Mouse (Mus musculus): ENCODE results near the gene Pzp. TPM values are rescaled to one million over a fixed set of nuclear protein-coding genes. Genes with fewer than 3 reads are reported as not detected.

Gene Pzp
- polyA plus RNA-seq, 1 experiment from 2014 or later = 0.46 TPM

DNA sequence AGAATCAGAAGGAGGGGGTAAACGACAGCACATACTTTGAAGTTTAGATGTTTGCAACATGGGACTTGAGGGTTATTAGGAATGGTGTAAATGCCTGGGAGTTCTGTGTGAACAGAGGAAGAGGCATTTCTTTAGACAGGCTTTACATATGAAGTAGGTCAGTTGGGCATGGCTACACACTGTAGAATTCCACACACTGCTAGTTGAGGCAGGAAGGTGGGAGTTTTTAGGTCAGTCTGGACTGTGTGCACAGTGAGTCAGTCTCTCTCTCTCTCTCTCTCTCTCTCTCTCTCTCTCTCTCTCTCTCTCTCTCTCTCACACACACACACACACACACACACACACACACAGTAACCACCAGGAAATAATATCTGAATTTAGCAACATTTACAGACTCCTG, 31.2 kb downstream of the Pzp start:
- Histone ChIP-seq H3K4me1 (ENCODE audit: control insufficient read depth, insufficient read depth, low read length) (peaks cover 5% of the 10 kb centered on the region; the same call in 1 of the 2 replicates), H3K9me3 (ENCODE audit: control insufficient read depth, low read length) (no peaks in the 10 kb centered on the region), H3K27ac (replicated peaks; ENCODE audit: low read depth, low read length) (no peak overlapping the region), H3K27me3 (replicated peaks; ENCODE audit: control insufficient read depth, insufficient read depth, low read length) (no peaks in the 10 kb centered on the region), H3K9ac (ENCODE audit: low read depth, low read length) (no peak overlapping the region), H3K36me3 (ENCODE audit: control insufficient read depth, insufficient read depth, low read length) (no peaks in the 10 kb centered on the region), H3K4me3 (ENCODE audit: low read depth, low read length) (no peak overlapping the region), H3K4me2 (ENCODE audit: low read depth, low read length) (no peak overlapping the region)
- DNase-seq (ENCODE audit: low spot score) (no peak), ATAC-seq (ENCODE audit: low read depth) (no peak)
- WGBS = 50% methylated on average over 1 of the region's 1 CpGs

DNA sequence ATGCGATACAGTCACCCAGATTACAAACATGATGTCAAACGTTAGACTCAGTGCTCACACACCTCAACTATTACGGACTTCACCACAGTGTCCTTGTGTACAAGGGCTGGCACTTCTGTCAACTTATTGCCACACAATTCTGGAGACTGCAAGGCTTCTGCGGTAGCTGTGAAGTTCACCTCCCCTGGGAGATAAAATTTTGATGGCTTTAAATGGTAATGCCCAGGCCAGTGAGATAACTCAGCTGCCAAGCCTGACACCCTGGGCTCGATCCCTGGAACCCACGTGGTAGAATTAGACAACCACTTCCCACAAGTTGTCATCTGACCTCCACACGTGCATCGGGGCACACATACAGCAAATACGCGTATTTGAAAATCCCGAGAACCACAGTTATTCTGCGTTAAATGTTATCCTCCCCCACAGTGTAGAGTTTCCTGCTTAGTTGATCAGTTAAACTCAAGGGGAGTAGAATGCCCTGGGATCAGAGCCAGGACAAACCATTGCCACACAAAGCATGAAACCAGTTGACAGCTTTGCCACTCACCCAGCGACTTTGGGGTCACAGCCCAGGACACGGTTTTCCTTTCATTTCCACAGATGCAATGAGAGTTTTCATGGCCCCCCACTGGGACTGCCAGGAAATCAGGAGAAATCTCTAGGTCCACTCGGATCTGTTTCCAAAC, 31.7 kb downstream of the Pzp start:
- ATAC-seq (ENCODE audit: low read depth) (no peak; the same call in 1 of the 2 replicates), DNase-seq (ENCODE audit: low spot score) (peak; percentile 41)
- no peak overlapping the region for H3K9ac ChIP-seq (ENCODE audit: low read depth, low read length)
- H3K4me1 ChIP-seq (ENCODE audit: control insufficient read depth, insufficient read depth, low read length) = peaks cover 5% of the 10 kb centered on the region; the same call in 1 of the 2 replicates
- H3K36me3 ChIP-seq (ENCODE audit: control insufficient read depth, insufficient read depth, low read length) = no peaks in the 10 kb centered on the region
- H3K4me3 ChIP-seq (ENCODE audit: low read depth, low read length) = no peak overlapping the region
- H3K9me3 ChIP-seq (ENCODE audit: control insufficient read depth, low read length) = no peaks in the 10 kb centered on the region
- H3K4me2 ChIP-seq (ENCODE audit: low read depth, low read length) = no peak overlapping the region
- WGBS = 55% methylated on average over 15 of the region's 15 CpGs
- H3K27ac ChIP-seq (replicated peaks; ENCODE audit: low read depth, low read length) = no peak overlapping the region
- no peaks in the 10 kb centered on the region for H3K27me3 ChIP-seq (replicated peaks; ENCODE audit: control insufficient read depth, insufficient read depth, low read length)

DNA sequence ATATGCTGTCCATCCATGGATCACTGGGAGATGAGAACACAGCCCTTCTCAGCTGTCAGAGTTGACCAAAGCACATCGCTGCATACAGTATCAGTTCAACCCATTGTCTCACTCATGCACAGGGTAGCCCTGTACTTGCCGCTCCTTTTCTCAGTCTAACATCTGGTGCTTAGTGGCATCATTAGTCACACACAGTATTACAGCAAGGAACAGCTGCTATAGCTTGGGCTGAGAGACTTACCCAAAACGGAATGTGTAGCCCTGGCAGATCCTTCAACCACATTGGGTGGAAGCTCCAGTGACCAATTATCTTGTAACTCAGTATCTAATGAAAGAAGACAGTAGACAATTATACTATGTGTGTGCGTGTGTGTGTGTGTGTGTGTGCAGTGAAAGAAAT, 34.6 kb downstream of the Pzp start:
- H3K27me3 ChIP-seq (replicated peaks; ENCODE audit: control insufficient read depth, insufficient read depth, low read length) = no peaks in the 10 kb centered on the region
- WGBS = 69% methylated on average over 4 of the region's 4 CpGs
- H3K9me3 ChIP-seq (ENCODE audit: control insufficient read depth, low read length) = no peaks in the 10 kb centered on the region
- H3K36me3 ChIP-seq (ENCODE audit: control insufficient read depth, insufficient read depth, low read length) = no peaks in the 10 kb centered on the region
- DNase-seq (ENCODE audit: low spot score) (peak; percentile 64), ATAC-seq (ENCODE audit: low read depth) (peak; percentile 78; the same call in 1 of the 2 replicates)
- H3K4me2 ChIP-seq (ENCODE audit: low read depth, low read length) = no peak overlapping the region
- H3K9ac ChIP-seq (ENCODE audit: low read depth, low read length) = no peak overlapping the region
- no peak overlapping the region for H3K4me3 ChIP-seq (ENCODE audit: low read depth, low read length)
- H3K27ac ChIP-seq (replicated peaks; ENCODE audit: low read depth, low read length) = no peak overlapping the region
- H3K4me1 ChIP-seq (ENCODE audit: control insufficient read depth, insufficient read depth, low read length) = peaks cover 5% of the 10 kb centered on the region; the same call in 1 of the 2 replicates

DNA sequence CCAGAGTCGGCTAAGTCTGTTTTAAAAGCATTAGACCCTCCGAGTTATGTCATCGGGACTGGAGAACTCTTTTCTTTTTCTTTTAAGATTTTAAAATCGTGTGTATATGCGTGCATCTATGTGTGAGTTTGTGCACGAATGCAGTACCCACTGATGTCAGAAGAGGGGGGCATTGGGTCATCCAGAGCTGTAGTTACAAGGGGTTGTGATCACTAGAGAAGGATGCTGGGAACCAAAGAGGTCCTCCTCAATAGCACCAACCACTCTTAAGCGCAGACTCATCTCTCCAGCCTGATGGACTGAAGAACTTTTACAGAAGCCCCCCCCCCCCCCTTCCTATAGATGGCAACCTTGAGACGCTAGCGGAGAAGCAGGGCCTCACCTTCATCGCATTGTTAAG, 36.4 kb downstream of the Pzp start:
- Histone ChIP-seq H3K9ac (ENCODE audit: low read depth, low read length) (no peak overlapping the region), H3K9me3 (ENCODE audit: control insufficient read depth, low read length) (no peaks in the 10 kb centered on the region), H3K4me1 (ENCODE audit: control insufficient read depth, insufficient read depth, low read length) (peaks cover 5% of the 10 kb centered on the region; the same call in 1 of the 2 replicates), H3K4me2 (ENCODE audit: low read depth, low read length) (no peak overlapping the region), H3K4me3 (ENCODE audit: low read depth, low read length) (no peak overlapping the region), H3K36me3 (ENCODE audit: control insufficient read depth, insufficient read depth, low read length) (no peaks in the 10 kb centered on the region), H3K27ac (replicated peaks; ENCODE audit: low read depth, low read length) (no peak overlapping the region), H3K27me3 (replicated peaks; ENCODE audit: control insufficient read depth, insufficient read depth, low read length) (no peaks in the 10 kb centered on the region)
- DNase-seq (ENCODE audit: low spot score) = no peak
- WGBS = 96% methylated on average over 10 of the region's 10 CpGs
- no peak for ATAC-seq (ENCODE audit: low read depth)

GRCm38 (mm10) chr6:128487736-128488135, 38.8 kb downstream of the Pzp start:
- Histone ChIP-seq H3K4me1 (ENCODE audit: control insufficient read depth, insufficient read depth, low read length) (no peaks in the 10 kb centered on the region), H3K36me3 (ENCODE audit: control insufficient read depth, insufficient read depth, low read length) (no peaks in the 10 kb centered on the region), H3K4me3 (ENCODE audit: low read depth, low read length) (no peak overlapping the region), H3K9me3 (ENCODE audit: control insufficient read depth, low read length) (no peaks in the 10 kb centered on the region), H3K9ac (ENCODE audit: low read depth, low read length) (no peak overlapping the region), H3K27me3 (replicated peaks; ENCODE audit: control insufficient read depth, insufficient read depth, low read length) (no peaks in the 10 kb centered on the region), H3K27ac (replicated peaks; ENCODE audit: low read depth, low read length) (no peak overlapping the region), H3K4me2 (ENCODE audit: low read depth, low read length) (no peak overlapping the region)
- 89% methylated on average over 11 of the region's 11 CpGs for WGBS
- no peak for DNase-seq (ENCODE audit: low spot score)
- no peak for ATAC-seq (ENCODE audit: low read depth)

- Histone ChIP-seq H3K4me3 (ENCODE audit: low read depth, low read length) (peak overlapping the region; percentile 6; the same call in 1 of the 2 replicates), H3K27ac (replicated peaks; ENCODE audit: low read depth, low read length) (no peak overlapping the region), H3K9me3 (ENCODE audit: control insufficient read depth, low read length) (no peaks in the 10 kb centered on the region), H3K27me3 (replicated peaks; ENCODE audit: control insufficient read depth, insufficient read depth, low read length) (no peaks in the 10 kb centered on the region), H3K4me1 (ENCODE audit: control insufficient read depth, insufficient read depth, low read length) (no peaks in the 10 kb centered on the region), H3K4me2 (ENCODE audit: low read depth, low read length) (peak overlapping the region; percentile 24), H3K9ac (ENCODE audit: low read depth, low read length) (peak overlapping the region; percentile 37; the same call in 1 of the 2 replicates), H3K36me3 (ENCODE audit: control insufficient read depth, insufficient read depth, low read length) (no peaks in the 10 kb centered on the region)
- 17% methylated on average over 24 of the region's 26 CpGs for WGBS
- DNase-seq (ENCODE audit: low spot score) = peak; percentile 93
- ATAC-seq (ENCODE audit: low read depth) = peak; percentile 91
Measured at GRCm38 (mm10) chr6:128479463-128480454, 46.8 kb downstream of the Pzp start.

DNA sequence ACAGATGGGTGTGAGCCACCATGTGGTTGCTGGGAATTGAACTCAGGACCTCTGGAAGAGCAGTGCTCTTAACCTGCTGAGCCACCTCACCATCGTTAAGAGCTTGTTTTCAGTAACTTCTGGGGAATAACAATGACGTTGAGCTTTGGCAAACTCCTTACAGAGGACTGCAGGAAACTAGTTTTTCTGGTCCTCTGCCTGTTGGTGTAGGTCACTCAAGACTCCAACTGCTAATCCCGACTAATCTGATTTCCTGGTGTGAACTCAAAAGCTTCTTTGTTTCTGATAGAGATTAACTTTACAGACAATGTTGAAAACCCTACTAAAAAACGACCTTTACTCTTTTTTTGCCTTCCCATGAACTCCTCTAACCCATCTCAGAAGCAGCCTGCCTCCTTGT, 49.0 kb downstream of the Pzp start:
- Histone ChIP-seq H3K4me1 (ENCODE audit: control insufficient read depth, insufficient read depth, low read length) (no peaks in the 10 kb centered on the region), H3K9me3 (ENCODE audit: control insufficient read depth, low read length) (no peaks in the 10 kb centered on the region), H3K27me3 (replicated peaks; ENCODE audit: control insufficient read depth, insufficient read depth, low read length) (no peaks in the 10 kb centered on the region), H3K9ac (ENCODE audit: low read depth, low read length) (no peak overlapping the region), H3K4me2 (ENCODE audit: low read depth, low read length) (no peak overlapping the region), H3K36me3 (ENCODE audit: control insufficient read depth, insufficient read depth, low read length) (no peaks in the 10 kb centered on the region), H3K4me3 (ENCODE audit: low read depth, low read length) (no peak overlapping the region), H3K27ac (replicated peaks; ENCODE audit: low read depth, low read length) (no peak overlapping the region)
- no peak for ATAC-seq (ENCODE audit: low read depth)
- peak; percentile 62 for DNase-seq (ENCODE audit: low spot score)
- 8% methylated on average over 4 of the region's 4 CpGs for WGBS

DNA sequence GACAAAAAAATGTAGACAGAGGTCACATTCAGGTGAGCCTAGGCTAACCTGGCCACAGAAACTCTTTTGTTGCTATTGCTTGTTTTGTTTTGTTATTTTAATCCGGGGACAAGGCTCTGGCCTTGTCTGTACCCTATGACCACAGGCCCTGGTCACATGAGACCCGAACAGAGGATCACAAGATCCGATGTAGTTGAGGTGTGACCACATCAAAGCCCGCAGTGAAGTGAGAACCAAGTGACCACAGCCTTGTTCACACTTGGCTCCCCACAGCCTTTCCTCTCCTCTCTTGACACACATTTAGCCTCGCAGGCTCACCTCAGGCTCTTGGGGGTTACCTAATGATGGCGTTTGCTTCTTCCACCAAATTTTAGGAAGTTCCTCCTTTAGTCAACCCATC, 52.4 kb downstream of the Pzp start:
- Histone ChIP-seq H3K27ac (replicated peaks; ENCODE audit: low read depth, low read length) (no peak overlapping the region), H3K27me3 (replicated peaks; ENCODE audit: control insufficient read depth, insufficient read depth, low read length) (no peaks in the 10 kb centered on the region), H3K4me3 (ENCODE audit: low read depth, low read length) (no peak overlapping the region), H3K9me3 (ENCODE audit: control insufficient read depth, low read length) (no peaks in the 10 kb centered on the region), H3K9ac (ENCODE audit: low read depth, low read length) (no peak overlapping the region), H3K4me1 (ENCODE audit: control insufficient read depth, insufficient read depth, low read length) (no peaks in the 10 kb centered on the region), H3K4me2 (ENCODE audit: low read depth, low read length) (no peak overlapping the region), H3K36me3 (ENCODE audit: control insufficient read depth, insufficient read depth, low read length) (no peaks in the 10 kb centered on the region)
- no peak for ATAC-seq (ENCODE audit: low read depth)
- no peak for DNase-seq (ENCODE audit: low spot score)
- WGBS = 88% methylated on average over 6 of the region's 6 CpGs
